Mouse (Mus musculus): ENCODE data around the gene Gabbr2. TPM values are rescaled to one million over a fixed set of nuclear protein-coding genes. Genes with fewer than 3 reads are reported as not detected.
A peak's percentile ranks its signal among the peaks of the same experiment; 100 is the strongest.

Gabbr2 gene
- polyA plus RNA-seq, 1 experiment: not detected

DNA sequence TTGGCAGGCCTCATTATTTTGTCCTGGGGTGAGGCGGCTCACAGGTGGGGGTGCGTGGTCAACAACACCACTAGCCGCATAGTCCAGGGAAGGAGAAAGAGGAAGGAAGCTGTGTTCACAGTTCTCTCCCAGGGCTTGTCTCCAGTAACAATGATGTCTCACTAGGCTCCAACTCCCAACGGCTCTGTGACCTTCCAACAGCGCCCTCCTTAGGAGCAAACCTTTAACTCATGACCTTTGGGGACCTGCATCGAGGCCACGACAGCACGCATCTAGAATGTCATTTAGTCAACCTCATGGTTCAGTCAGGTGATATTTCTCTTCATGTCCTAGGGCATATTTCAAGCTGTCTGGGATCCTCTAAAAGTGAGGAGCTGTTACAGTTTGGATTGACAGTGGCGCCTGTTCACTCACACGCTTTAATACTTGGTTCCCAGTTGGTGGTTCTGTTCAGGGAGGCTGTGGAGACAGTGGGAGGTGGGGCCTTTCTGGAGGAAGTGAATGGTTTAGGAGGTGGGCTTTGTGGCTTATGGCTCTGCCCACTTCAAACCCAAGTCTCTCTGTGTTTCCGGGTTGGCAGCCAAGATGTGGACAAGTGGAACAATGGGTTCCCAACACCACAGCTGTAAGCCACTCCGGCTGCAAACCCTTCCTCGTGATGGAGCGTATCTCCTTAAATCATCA, 200.3 kb downstream of the Gabbr2 start:
- no peaks in the 10 kb centered on the region for H3K27me3 ChIP-seq (ENCODE audit: control insufficient read depth, insufficient read depth, low read length, poor library complexity, severe bottlenecking)
- no peaks in the 10 kb centered on the region for H3K9me3 ChIP-seq (replicated peaks; ENCODE audit: control insufficient read depth, insufficient read depth, low read length, poor library complexity, severe bottlenecking)
- H3K9ac ChIP-seq (ENCODE audit: low read depth, poor library complexity, severe bottlenecking): no peak overlapping the region
- no peaks in the 10 kb centered on the region for H3K4me1 ChIP-seq (ENCODE audit: control insufficient read depth, insufficient read depth, low read length)
- TF ChIP-seq CTCF (IDR thresholded peaks at IDR 0.05; ENCODE audit: low read depth, low read length) (no peak), EP300 (IDR thresholded peaks at IDR 0.05; ENCODE audit: insufficient read depth, low read depth, low read length) (no peak), POLR2A (IDR thresholded peaks at IDR 0.05; ENCODE audit: insufficient read depth, low read length) (no peak)
- H3K4me3 ChIP-seq (ENCODE audit: low read depth, low read length): no peak overlapping the region
- H3K27ac ChIP-seq (ENCODE audit: insufficient read depth, low read length): no peak overlapping the region
- H3K36me3 ChIP-seq (ENCODE audit: control insufficient read depth, insufficient read depth, low read length, poor library complexity, severe bottlenecking): no peaks in the 10 kb centered on the region

- Histone ChIP-seq H3K9ac (ENCODE audit: low read depth, poor library complexity, severe bottlenecking) (no peak overlapping the region), H3K36me3 (ENCODE audit: control insufficient read depth, insufficient read depth, low read length, poor library complexity, severe bottlenecking) (no peaks in the 10 kb centered on the region), H3K9me3 (replicated peaks; ENCODE audit: control insufficient read depth, insufficient read depth, low read length, poor library complexity, severe bottlenecking) (no peaks in the 10 kb centered on the region), H3K4me3 (ENCODE audit: low read depth, low read length) (no peak overlapping the region), H3K4me1 (ENCODE audit: control insufficient read depth, insufficient read depth, low read length) (no peaks in the 10 kb centered on the region), H3K27me3 (ENCODE audit: control insufficient read depth, insufficient read depth, low read length, poor library complexity, severe bottlenecking) (no peaks in the 10 kb centered on the region), H3K27ac (ENCODE audit: insufficient read depth, low read length) (no peak overlapping the region)
- no peak for TF ChIP-seq EP300 (IDR thresholded peaks at IDR 0.05; ENCODE audit: insufficient read depth, low read depth, low read length)
- no peak for TF ChIP-seq CTCF (IDR thresholded peaks at IDR 0.05; ENCODE audit: low read depth, low read length)
- no peak for TF ChIP-seq POLR2A (IDR thresholded peaks at IDR 0.05; ENCODE audit: insufficient read depth, low read length)
Observed at GRCm38 (mm10) chr4:46790609-46791267, 200.9 kb downstream of the Gabbr2 start.

DNA sequence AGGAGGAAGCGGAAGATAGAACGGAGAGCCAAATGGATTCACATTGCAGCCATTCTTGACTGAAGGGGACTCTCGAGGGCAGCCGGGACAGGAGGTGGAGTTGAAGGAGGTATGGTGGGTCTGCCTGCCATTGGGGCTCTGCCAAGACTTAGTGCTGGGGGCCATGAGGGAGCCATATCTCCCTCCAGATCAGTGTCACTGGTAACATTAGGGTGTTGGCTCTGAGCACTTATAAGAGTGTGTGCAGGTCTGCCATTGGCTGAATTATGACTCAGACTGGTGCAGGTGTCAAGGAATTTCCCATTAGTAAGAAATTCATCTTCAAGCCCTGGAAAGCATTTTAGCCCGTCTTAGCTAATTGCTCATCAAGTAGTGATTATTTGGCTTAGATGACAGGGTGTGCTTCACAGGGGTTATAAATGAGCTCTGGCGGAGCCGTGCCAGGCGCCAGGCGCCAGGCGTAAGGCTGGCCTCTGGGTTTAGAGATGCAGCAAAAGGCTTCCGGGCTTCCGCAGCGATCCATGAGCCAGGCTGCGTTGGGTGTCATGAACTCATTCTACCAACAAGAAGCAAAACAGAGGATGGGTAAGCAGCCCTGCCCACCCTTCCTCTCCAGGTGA, 207.1 kb downstream of the Gabbr2 start:
- H3K9ac ChIP-seq (ENCODE audit: low read depth, poor library complexity, severe bottlenecking): no peak overlapping the region
- TF ChIP-seq EP300 (IDR thresholded peaks at IDR 0.05; ENCODE audit: insufficient read depth, low read depth, low read length): no peak
- no peak for TF ChIP-seq CTCF (IDR thresholded peaks at IDR 0.05; ENCODE audit: low read depth, low read length)
- TF ChIP-seq POLR2A (IDR thresholded peaks at IDR 0.05; ENCODE audit: insufficient read depth, low read length): no peak
- no peaks in the 10 kb centered on the region for H3K36me3 ChIP-seq (ENCODE audit: control insufficient read depth, insufficient read depth, low read length, poor library complexity, severe bottlenecking)

DNA sequence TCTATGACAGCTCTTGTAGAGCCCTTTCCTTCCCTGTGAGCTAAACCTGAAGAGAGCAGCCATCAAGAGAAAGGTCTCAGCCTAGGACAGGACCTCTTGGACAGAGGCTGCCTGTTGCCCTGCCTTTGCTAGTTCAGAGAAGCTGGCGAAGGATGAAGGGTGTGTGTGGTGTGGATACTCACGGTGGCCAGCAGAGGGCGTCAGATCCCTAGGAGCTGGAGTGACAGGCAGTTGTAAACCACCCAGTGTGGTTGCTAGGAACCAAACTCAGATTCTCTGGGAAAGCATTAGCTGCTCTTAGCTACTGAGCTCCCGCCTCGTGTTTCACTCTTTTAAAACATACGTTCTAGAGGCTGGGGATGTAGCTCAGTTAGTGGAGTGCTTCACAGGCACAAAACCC, 210.6 kb downstream of the Gabbr2 start:
- no peak overlapping the region for H3K9ac ChIP-seq (ENCODE audit: low read depth, poor library complexity, severe bottlenecking)
- H3K27me3 ChIP-seq (ENCODE audit: control insufficient read depth, insufficient read depth, low read length, poor library complexity, severe bottlenecking): no peaks in the 10 kb centered on the region
- no peaks in the 10 kb centered on the region for H3K9me3 ChIP-seq (replicated peaks; ENCODE audit: control insufficient read depth, insufficient read depth, low read length, poor library complexity, severe bottlenecking)
- H3K36me3 ChIP-seq (ENCODE audit: control insufficient read depth, insufficient read depth, low read length, poor library complexity, severe bottlenecking): no peaks in the 10 kb centered on the region
- no peak overlapping the region for H3K27ac ChIP-seq (ENCODE audit: insufficient read depth, low read length)
- TF ChIP-seq CTCF (IDR thresholded peaks at IDR 0.05; ENCODE audit: low read depth, low read length) (peak; percentile 87), EP300 (IDR thresholded peaks at IDR 0.05; ENCODE audit: insufficient read depth, low read depth, low read length) (no peak)
- no peaks in the 10 kb centered on the region for H3K4me1 ChIP-seq (ENCODE audit: control insufficient read depth, insufficient read depth, low read length)
- H3K4me3 ChIP-seq (ENCODE audit: low read depth, low read length): no peak overlapping the region

More for the DNA sequence above, 207.1 kb downstream of the Gabbr2 start:
- Histone ChIP-seq H3K9me3 (replicated peaks; ENCODE audit: control insufficient read depth, insufficient read depth, low read length, poor library complexity, severe bottlenecking) (no peaks in the 10 kb centered on the region), H3K4me3 (ENCODE audit: low read depth, low read length) (no peak overlapping the region), H3K4me1 (ENCODE audit: control insufficient read depth, insufficient read depth, low read length) (no peaks in the 10 kb centered on the region), H3K27me3 (ENCODE audit: control insufficient read depth, insufficient read depth, low read length, poor library complexity, severe bottlenecking) (no peaks in the 10 kb centered on the region), H3K27ac (ENCODE audit: insufficient read depth, low read length) (no peak overlapping the region)

- H3K9ac ChIP-seq (ENCODE audit: low read depth, poor library complexity, severe bottlenecking): no peak overlapping the region
- H3K27me3 ChIP-seq (ENCODE audit: control insufficient read depth, insufficient read depth, low read length, poor library complexity, severe bottlenecking): no peaks in the 10 kb centered on the region
- TF ChIP-seq POLR2A (IDR thresholded peaks at IDR 0.05; ENCODE audit: insufficient read depth, low read length): no peak
- no peak for TF ChIP-seq CTCF (IDR thresholded peaks at IDR 0.05; ENCODE audit: low read depth, low read length)
- no peak for TF ChIP-seq EP300 (IDR thresholded peaks at IDR 0.05; ENCODE audit: insufficient read depth, low read depth, low read length)
- H3K4me1 ChIP-seq (ENCODE audit: control insufficient read depth, insufficient read depth, low read length): no peaks in the 10 kb centered on the region
- no peak overlapping the region for H3K27ac ChIP-seq (ENCODE audit: insufficient read depth, low read length)
- no peaks in the 10 kb centered on the region for H3K36me3 ChIP-seq (ENCODE audit: control insufficient read depth, insufficient read depth, low read length, poor library complexity, severe bottlenecking)
- no peak overlapping the region for H3K4me3 ChIP-seq (ENCODE audit: low read depth, low read length)
- no peaks in the 10 kb centered on the region for H3K9me3 ChIP-seq (replicated peaks; ENCODE audit: control insufficient read depth, insufficient read depth, low read length, poor library complexity, severe bottlenecking)
Observed at GRCm38 (mm10) chr4:46775959-46776358, 215.7 kb downstream of the Gabbr2 start.

DNA sequence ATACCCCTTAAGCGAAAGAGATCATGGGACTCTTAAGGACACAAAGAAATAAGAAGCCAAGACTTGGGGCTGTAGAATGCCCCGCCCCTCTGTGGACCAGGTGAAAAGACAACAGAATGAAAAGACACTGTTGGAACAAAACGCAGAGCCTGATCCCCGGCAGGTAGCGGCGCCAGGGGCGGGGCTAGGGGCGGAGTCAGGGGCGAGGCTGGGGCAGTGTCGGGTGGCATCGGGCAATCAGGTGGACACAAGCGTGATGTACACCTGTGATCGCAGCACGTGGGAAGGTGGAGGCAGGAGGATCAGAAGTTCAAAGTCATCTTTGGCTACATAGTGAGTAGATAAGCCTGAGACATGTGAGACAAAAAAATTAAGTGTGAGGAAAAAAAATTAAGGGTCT, 217.0 kb downstream of the Gabbr2 start:
- Histone ChIP-seq H3K4me3 (ENCODE audit: low read depth, low read length) (no peak overlapping the region), H3K36me3 (ENCODE audit: control insufficient read depth, insufficient read depth, low read length, poor library complexity, severe bottlenecking) (no peaks in the 10 kb centered on the region), H3K9me3 (replicated peaks; ENCODE audit: control insufficient read depth, insufficient read depth, low read length, poor library complexity, severe bottlenecking) (no peaks in the 10 kb centered on the region), H3K27me3 (ENCODE audit: control insufficient read depth, insufficient read depth, low read length, poor library complexity, severe bottlenecking) (no peaks in the 10 kb centered on the region), H3K9ac (ENCODE audit: low read depth, poor library complexity, severe bottlenecking) (no peak overlapping the region), H3K4me1 (ENCODE audit: control insufficient read depth, insufficient read depth, low read length) (no peaks in the 10 kb centered on the region), H3K27ac (ENCODE audit: insufficient read depth, low read length) (no peak overlapping the region)
- TF ChIP-seq EP300 (IDR thresholded peaks at IDR 0.05; ENCODE audit: insufficient read depth, low read depth, low read length) (0 out of 2 replicates have a peak, but pooled peaks have one; percentile 36), CTCF (IDR thresholded peaks at IDR 0.05; ENCODE audit: low read depth, low read length) (no peak)

Data from ES-Bruce4 (cell line).